Mouse (Mus musculus) liver, embryonic 14.5 days (tissue): ENCODE measurements around the gene Gm10300.

Experiments
- CTCF ChIP-seq: IDR thresholded peaks from 2 replicates; pipeline ENCODE4 v1.5.1; 2016; ENCODE audit warnings: antibody characterized with exemption, low read depth, control low read depth
- EP300 ChIP-seq: IDR thresholded peaks from 2 replicates; pipeline ENCODE4 v1.6.1; 2016; ENCODE audit warnings: antibody characterized with exemption, low read depth

DNA sequence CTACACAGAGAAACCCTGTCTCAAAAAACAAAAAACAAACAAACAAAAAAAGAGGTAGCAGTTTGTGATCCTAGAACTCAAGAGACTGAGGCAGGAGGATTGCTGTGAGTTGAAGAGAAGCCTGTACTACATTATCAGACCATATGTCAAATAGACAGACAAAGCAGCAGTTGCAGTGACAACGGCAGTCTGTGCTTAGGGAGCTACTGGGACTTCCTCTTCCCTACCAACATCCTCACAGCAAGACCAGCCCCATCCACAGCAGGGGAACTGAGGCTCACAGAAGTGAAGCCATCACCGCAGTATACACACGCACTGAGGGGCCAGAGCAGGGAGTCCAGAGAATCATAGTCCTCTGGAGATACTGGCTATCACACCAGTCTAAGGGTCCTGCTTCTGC, 8.9 kb upstream of the Gm10300 start:
- TF ChIP-seq EP300 (no peak), CTCF (no peak)
